Mouse (Mus musculus) heart, embryonic 15.5 days (tissue): Measurements from ENCODE around the gene Rnf149. TPM values are rescaled to one million over a fixed set of nuclear protein-coding genes. Genes with fewer than 3 reads are reported as not detected.

Experiments
- ATAC-seq: fragments of 200-750 bp; cut with Nextera tagmentation; replicated peaks from 2 replicates; pipeline ENCODE4 v1.8.0; 2017; ENCODE audit warnings: low read depth, moderate TSS enrichment; ENCODE audit not compliant: insufficient number of reproducible peaks, insufficient read depth, low FRiP score
- H3K27ac ChIP-seq: fragments of 300-500 bp; sonication (generic); 2 replicates; pipeline ENCODE4 v1.5.1; 2015; ENCODE audit warnings: mild to moderate bottlenecking, inconsistent platforms
- H3K27me3 ChIP-seq: fragments of 300-500 bp; sonication (generic); 2 replicates; pipeline ENCODE4 v1.6.1; 2015; ENCODE audit warnings: inconsistent platforms
- H3K36me3 ChIP-seq: fragments of 300-500 bp; sonication (generic); 2 replicates; pipeline ENCODE4 v1.6.1; 2015; ENCODE audit warnings: mild to moderate bottlenecking, inconsistent platforms
- H3K4me1 ChIP-seq: fragments of 300-500 bp; sonication (generic); replicated peaks from 2 replicates; pipeline ENCODE4 v1.6.1; 2015; ENCODE audit warnings: inconsistent platforms
- H3K4me2 ChIP-seq: fragments of 300-500 bp; sonication (generic); 2 replicates; pipeline ENCODE4 v1.6.1; 2015; ENCODE audit warnings: inconsistent platforms, mild to moderate bottlenecking, moderate library complexity
- H3K4me3 ChIP-seq: fragments of 300-500 bp; sonication (generic); 2 replicates; pipeline ENCODE4 v1.5.1; 2015; ENCODE audit warnings: mild to moderate bottlenecking, inconsistent platforms
- H3K9ac ChIP-seq: fragments of 300-500 bp; sonication (generic); 2 replicates; pipeline ENCODE4 v1.6.1; 2015; ENCODE audit warnings: mild to moderate bottlenecking, inconsistent platforms
- H3K9me3 ChIP-seq: fragments of 300-500 bp; sonication (generic); replicated peaks from 2 replicates; pipeline ENCODE4 v1.6.1; 2016; ENCODE audit warnings: inconsistent platforms
- WGBS: fragments of 180-500 bp; shearing (Covaris S2); methylation state at CpG from one replicate; pipeline ENCODE4 v1.1.7; 2015; ENCODE audit warnings: mixed read lengths; 5-methylcytosine and 5-hydroxymethylcytosine counted together
- polyA plus RNA-seq: library from polyadenylated mRNA; unstranded; fragments of >200 nt; fragmentation: Nextera tagmentation; extraction: Ambion mirVana; gene quantifications from 2 replicates; pipeline ENCODE4 v1.2.1, GENCODE M21; 2015

Gene Rnf149
- polyA plus RNA-seq, 1 experiment from 2014 or later: 11.6 TPM

DNA sequence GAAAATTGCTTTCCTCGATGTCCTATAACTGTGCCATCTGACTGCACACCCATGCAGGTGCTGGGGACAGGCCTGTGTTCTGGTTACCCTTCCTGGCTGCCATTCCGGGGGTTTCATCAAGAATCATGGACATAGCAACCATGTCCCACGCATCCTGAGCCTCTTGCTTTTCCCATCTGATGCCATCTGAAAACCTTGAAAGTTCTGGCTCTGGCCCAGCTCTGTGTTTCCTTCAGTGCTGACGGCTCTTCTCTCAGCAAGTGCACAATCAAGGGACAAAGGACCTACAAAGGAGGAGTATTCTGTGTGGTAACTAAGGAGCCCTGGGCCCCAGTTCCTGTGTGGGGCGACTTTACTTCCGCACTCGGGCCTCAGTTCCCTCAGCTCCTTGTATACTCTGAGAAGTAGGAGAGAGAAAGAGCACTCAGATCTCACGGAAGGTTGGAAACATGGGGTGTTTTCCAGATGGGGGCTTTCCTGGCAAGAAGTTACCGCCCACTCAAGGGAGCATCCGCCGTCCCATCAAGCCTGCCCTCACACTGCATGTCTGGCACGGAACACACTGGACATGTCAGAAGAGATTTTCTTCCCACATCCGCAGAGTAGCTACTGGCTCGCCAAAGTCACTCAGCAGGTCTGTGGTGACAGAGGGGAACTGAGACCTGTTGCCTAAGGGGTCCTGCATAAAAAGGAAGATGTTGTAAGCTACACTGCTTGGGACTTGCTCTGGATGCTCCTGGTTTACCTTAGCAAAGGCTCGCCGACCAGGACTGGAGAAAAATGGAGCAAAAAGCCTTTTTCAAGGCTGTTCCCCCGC, 74.2 kb downstream of the Rnf149 start:
- no peaks in the 10 kb centered on the region for H3K9me3 ChIP-seq
- no peak overlapping the region for H3K27ac ChIP-seq
- H3K4me1 ChIP-seq: no peaks in the 10 kb centered on the region
- no peak overlapping the region for H3K9ac ChIP-seq
- H3K27me3 ChIP-seq: no peaks in the 10 kb centered on the region
- no peak for ATAC-seq
- no peak overlapping the region for H3K4me2 ChIP-seq
- WGBS: 77% methylated on average over 17 of the region's 17 CpGs
- H3K4me3 ChIP-seq: no peak overlapping the region
- H3K36me3 ChIP-seq: no peaks in the 10 kb centered on the region

Other genes with a start within 250 kb of the Rnf149 start
- 288 and 324 TPM in 2 replicates for gene Rpl31, start 209.6 kb downstream of the Rnf149 start, polyA plus RNA-seq
- 10.4 and 12.8 TPM in 2 replicates for gene Tbc1d8, start 98.7 kb downstream of the Rnf149 start, polyA plus RNA-seq
- gene Cnot11, start 42.4 kb downstream of the Rnf149 start, polyA plus RNA-seq: 13.3 and 15.2 TPM in 2 replicates
- gene Creg2, start 74.1 kb upstream of the Rnf149 start, polyA plus RNA-seq: 0.01 and 0.14 TPM in 2 replicates
- 0.43 and 0.70 TPM in 2 replicates for gene Rfx8, start 143.6 kb upstream of the Rnf149 start, polyA plus RNA-seq
- gene Gm3646, start 227.9 kb upstream of the Rnf149 start, polyA plus RNA-seq: 3.5 and 3.6 TPM in 2 replicates